Mouse (Mus musculus) CH12.LX (cell line): ENCODE data around the gene Smap1. TPM values are rescaled to one million over a fixed set of nuclear protein-coding genes. Genes with fewer than 3 reads are reported as not detected.

Source experiments
- DNase-seq: peaks from one replicate; pipeline ENCODE4 v3.0.0-alpha.2; 2013; ENCODE audit errors: extremely low read depth
- H3K27ac ChIP-seq: 2 replicates; pipeline ENCODE4 v1.5.1; 2012; ENCODE audit warnings: low read depth, mild to moderate bottlenecking, control low read depth, moderate library complexity; ENCODE audit not compliant: insufficient read depth
- H3K27me3 ChIP-seq: replicated peaks from 2 replicates; pipeline ENCODE3; 2012; ENCODE audit warnings: inconsistent platforms
- H3K36me3 ChIP-seq, 2 experiments: replicated peaks in 1 of 2; 2 replicates each; pipeline versions ENCODE3 to v1.6.1; 2012; ENCODE audit warnings: inconsistent platforms in 1 of 2, low read length in 1 of 2, mild to moderate bottlenecking in 1 of 2, mixed read lengths in 1 of 2, moderate library complexity in 1 of 2; ENCODE audit not compliant: control insufficient read depth in 1 of 2, insufficient read depth in 1 of 2
- H3K4me1 ChIP-seq, 2 experiments: 2 replicates each; pipeline ENCODE4 v1.6.1; 2012; ENCODE audit warnings: inconsistent platforms in 1 of 2, moderate library complexity in 1 of 2; ENCODE audit not compliant: insufficient read depth in 2 of 2, control insufficient read depth in 1 of 2
- H3K4me2 ChIP-seq: 2 replicates; pipeline ENCODE4 v1.6.1; 2012; ENCODE audit warnings: low read depth, mild to moderate bottlenecking, control low read depth; ENCODE audit not compliant: poor library complexity, insufficient read depth, severe bottlenecking
- H3K4me3 ChIP-seq, 3 experiments: fragments of 150-350 bp in 1 of 3; sonication (generic) in 1 of 3; replicated peaks in 1 of 3; 2 replicates each; pipeline versions ENCODE3 to v1.5.1; 2011 to 2012; ENCODE audit warnings: low read depth in 2 of 3, low read length in 2 of 3, mild to moderate bottlenecking in 2 of 3, moderate library complexity in 2 of 3, control low read depth in 1 of 3, improper control_type of control experiment in 1 of 3, inconsistent platforms in 1 of 3, mixed read lengths in 1 of 3; ENCODE audit not compliant: poor library complexity in 1 of 3
- H3K79me2 ChIP-seq: replicated peaks from 2 replicates; pipeline ENCODE4 v1.6.1; 2012; ENCODE audit warnings: mild to moderate bottlenecking, moderate library complexity; ENCODE audit not compliant: control insufficient read depth, poor library complexity, insufficient read depth, severe bottlenecking; ENCODE audit errors: extremely low read depth
- H3K9ac ChIP-seq: 2 replicates; pipeline ENCODE4 v1.6.1; 2012; ENCODE audit warnings: low read depth, mild to moderate bottlenecking, control low read depth, moderate library complexity; ENCODE audit not compliant: insufficient read depth
- H3K9me3 ChIP-seq: replicated peaks from 2 replicates; pipeline ENCODE3; 2012; ENCODE audit warnings: low read length, inconsistent platforms, mixed read lengths
- CHD2 ChIP-seq: IDR thresholded peaks from 2 replicates; pipeline ENCODE4 v1.6.1; 2011; ENCODE audit warnings: low read length, improper control_type of control experiment
- CTCF ChIP-seq, 2 experiments: IDR thresholded peaks in 1 of 2; conservative IDR thresholded peaks in 1 of 2; 2 replicates each; pipeline ENCODE4 v1.5.1; 2011 to 2012; ENCODE audit warnings: low read depth in 2 of 2, low read length in 2 of 2, improper control_type of control experiment in 1 of 2, inconsistent platforms in 1 of 2, mild to moderate bottlenecking in 1 of 2, moderate library complexity in 1 of 2
- E2F4 ChIP-seq: IDR thresholded peaks from 2 replicates; pipeline ENCODE4 v1.6.1; 2011; ENCODE audit warnings: low read depth, low read length, improper control_type of control experiment; ENCODE audit not compliant: insufficient replicate concordance
- ELF1 ChIP-seq: IDR thresholded peaks from 2 replicates; pipeline ENCODE4 v1.6.1; 2014; ENCODE audit warnings: low read depth, mild to moderate bottlenecking, inconsistent platforms, low read length, improper control_type of control experiment
- GABPA ChIP-seq: IDR thresholded peaks from 2 replicates; pipeline ENCODE4 v1.6.1; 2012; ENCODE audit warnings: low read depth, low read length, improper control_type of control experiment, inconsistent platforms; ENCODE audit not compliant: insufficient replicate concordance
- IRF4 ChIP-seq: IDR thresholded peaks from 2 replicates; pipeline ENCODE4 v1.6.1; 2014; ENCODE audit warnings: low read depth, mild to moderate bottlenecking, inconsistent platforms, low read length, improper control_type of control experiment
- JUND ChIP-seq: conservative IDR thresholded peaks from 2 replicates; pipeline ENCODE4 v1.6.1; 2011; ENCODE audit warnings: low read depth, low read length, improper control_type of control experiment
- MAZ ChIP-seq: IDR thresholded peaks from 2 replicates; pipeline ENCODE4 v1.6.1; 2012; ENCODE audit warnings: low read depth, mild to moderate bottlenecking, inconsistent platforms, low read length, improper control_type of control experiment, moderate library complexity
- MEF2A ChIP-seq: IDR thresholded peaks from 2 replicates; pipeline ENCODE4 v1.6.1; 2014; ENCODE audit warnings: low read depth, mild to moderate bottlenecking, inconsistent platforms, low read length, improper control_type of control experiment, borderline replicate concordance
- NELFE ChIP-seq: IDR thresholded peaks from 2 replicates; pipeline ENCODE4 v1.6.1; 2011; ENCODE audit warnings: low read depth, low read length, improper control_type of control experiment
- NRF1 ChIP-seq: IDR thresholded peaks from 2 replicates; pipeline ENCODE4 v1.6.1; 2014; ENCODE audit warnings: low read depth, mild to moderate bottlenecking, inconsistent platforms, low read length, improper control_type of control experiment, moderate library complexity
- PAX5 ChIP-seq: IDR thresholded peaks from 2 replicates; pipeline ENCODE4 v1.6.1; 2012; ENCODE audit warnings: low read length, inconsistent platforms, mixed read lengths
- POLR2A ChIP-seq: IDR thresholded peaks from 2 replicates; pipeline ENCODE4 v1.6.1; 2011; ENCODE audit warnings: low read depth, mild to moderate bottlenecking, improper control_type of control experiment, low read length
- RAD21 ChIP-seq: IDR thresholded peaks from 2 replicates; pipeline ENCODE4 v1.6.1; 2011; ENCODE audit warnings: low read depth, mild to moderate bottlenecking, low read length, improper control_type of control experiment, moderate library complexity
- RCOR1 ChIP-seq: conservative IDR thresholded peaks from 2 replicates; pipeline ENCODE4 v1.6.1; 2012; ENCODE audit warnings: low read depth, mild to moderate bottlenecking, inconsistent platforms, low read length, improper control_type of control experiment
- SIN3A ChIP-seq: IDR thresholded peaks from 2 replicates; pipeline ENCODE4 v1.6.1; 2012; ENCODE audit warnings: low read length, improper control_type of control experiment, inconsistent platforms
- SMC3 ChIP-seq: IDR thresholded peaks from 2 replicates; pipeline ENCODE4 v1.6.1; 2011; ENCODE audit warnings: low read depth, low read length, improper control_type of control experiment
- TBP ChIP-seq: conservative IDR thresholded peaks from 2 replicates; pipeline ENCODE4 v1.6.1; 2011; ENCODE audit warnings: low read depth, low read length, improper control_type of control experiment
- TCF12 ChIP-seq: IDR thresholded peaks from 2 replicates; pipeline ENCODE4 v1.6.1; 2014; ENCODE audit warnings: low read depth, mild to moderate bottlenecking, inconsistent platforms, low read length, improper control_type of control experiment
- UBTF ChIP-seq: IDR thresholded peaks from 2 replicates; pipeline ENCODE4 v1.6.1; 2012; ENCODE audit warnings: low read depth, mild to moderate bottlenecking, inconsistent platforms, low read length, improper control_type of control experiment, moderate library complexity
- USF1 ChIP-seq: IDR thresholded peaks from 2 replicates; pipeline ENCODE4 v1.6.1; 2014; ENCODE audit warnings: low read depth, mild to moderate bottlenecking, inconsistent platforms, low read length, improper control_type of control experiment
- USF2 ChIP-seq: conservative IDR thresholded peaks from 2 replicates; pipeline ENCODE4 v1.6.1; 2011; ENCODE audit warnings: low read depth, low read length, improper control_type of control experiment
- ZC3H11A ChIP-seq: IDR thresholded peaks from 2 replicates; pipeline ENCODE4 v1.6.1; 2012; ENCODE audit warnings: low read depth, mild to moderate bottlenecking, inconsistent platforms, low read length, improper control_type of control experiment
- ZMIZ1 ChIP-seq: IDR thresholded peaks from 2 replicates; pipeline ENCODE4 v1.6.1; 2012; ENCODE audit warnings: low read depth, mild to moderate bottlenecking, inconsistent platforms, low read length, improper control_type of control experiment
- ZNF384 ChIP-seq: IDR thresholded peaks from 2 replicates; pipeline ENCODE4 v1.6.1; 2012; ENCODE audit warnings: low read depth, low read length, improper control_type of control experiment, inconsistent platforms
- dilution Hi-C: fragments of 300-500 bp; cut with MboI; formaldehyde crosslinking; loops from 2 replicates; pipeline ENCODE4 v1.14.3; 2020; ENCODE audit warnings: low sequenced_read_pairs; ENCODE audit not compliant: extremely low pct_unique_long_range_greater_than_20kb, extremely low pct_ligation_motif_present
- in situ Hi-C: fragments of 300-500 bp; cut with MboI; formaldehyde crosslinking; loops from 3 replicates; pipeline ENCODE4 v1.14.3; 2019; ENCODE audit warnings: low sequenced_read_pairs, low pct_ligation_motif_present, low pct_unique_long_range_greater_than_20kb, mixed read lengths
- polyA plus RNA-seq: library from polyadenylated mRNA; unstranded; fragments of >175 nt; gene quantifications from 2 replicates; pipeline ENCODE4 v1.2.1, GENCODE M21; 2012; ENCODE audit warnings: low read depth; ENCODE audit not compliant: insufficient read length
- total RNA-seq, 2 experiments: library from RNA; depleted of rRNA; stranded (reverse); fragments of 300-350 nt in 1 of 2; fragments of >200 nt in 1 of 2; gene quantifications; 2 replicates each; pipeline ENCODE4 v1.2.3; 2012 to 2014

The Smap1 gene
- total and polyA plus RNA-seq, 3 experiments: 22.3 to 60.5 (median 37.0) TPM

DNA sequence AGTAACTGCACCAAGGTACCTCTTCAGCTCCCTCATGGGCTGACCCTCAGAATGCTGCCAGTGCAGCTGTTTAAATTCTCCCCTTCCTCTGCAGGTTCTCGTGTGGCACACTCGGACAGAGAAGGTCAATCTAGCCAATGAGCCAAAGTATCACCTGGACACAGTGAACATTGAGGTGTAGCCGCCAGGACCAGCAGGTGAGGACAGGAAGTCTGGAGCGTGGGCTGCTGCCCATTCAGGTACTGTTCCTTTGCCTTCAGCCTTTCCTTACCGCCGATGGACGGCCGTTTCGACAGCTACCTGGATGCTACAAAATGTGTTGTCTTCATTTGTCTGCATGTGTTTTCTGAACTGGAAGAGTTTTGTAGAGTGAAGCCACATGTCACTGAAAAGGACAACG is 77.1 kb downstream of the Smap1 start:
- no peak overlapping the region for H3K4me3 ChIP-seq
- dilution Hi-C loops: no loop called here
- TF ChIP-seq CHD2 (no peak), USF2 (no peak), RAD21 (no peak), SMC3 (no peak), ZC3H11A (no peak), ZNF384 (no peak), JUND (no peak), MEF2A (no peak), NELFE (no peak), IRF4 (no peak), USF1 (no peak), TBP (no peak), CTCF (conservative IDR thresholded peaks at IDR 0.05 in 1 of 2, IDR thresholded peaks at IDR 0.05 in 1 of 2; ENCODE audit: low read depth in 2 of 2, low read length in 2 of 2) (no peak), PAX5 (no peak), POLR2A (no peak), RCOR1 (no peak), ELF1 (no peak), SIN3A (no peak), ZMIZ1 (no peak), E2F4 (no peak)
- H3K9me3 ChIP-seq: no peaks in the 10 kb centered on the region
- no peak overlapping the region for H3K9ac ChIP-seq
- no peak overlapping the region for H3K4me2 ChIP-seq
- peaks cover 34 to 69% of the 10 kb centered on the region in 2 experiments for H3K36me3 ChIP-seq
- no peak for DNase-seq
- peaks cover 5 to 20% of the 10 kb centered on the region in 2 experiments for H3K4me1 ChIP-seq
- in situ Hi-C loops: no loop called here
- no peak overlapping the region for H3K27ac ChIP-seq
- no peaks in the 10 kb centered on the region for H3K27me3 ChIP-seq
- H3K79me2 ChIP-seq: no peaks in the 10 kb centered on the region

DNA sequence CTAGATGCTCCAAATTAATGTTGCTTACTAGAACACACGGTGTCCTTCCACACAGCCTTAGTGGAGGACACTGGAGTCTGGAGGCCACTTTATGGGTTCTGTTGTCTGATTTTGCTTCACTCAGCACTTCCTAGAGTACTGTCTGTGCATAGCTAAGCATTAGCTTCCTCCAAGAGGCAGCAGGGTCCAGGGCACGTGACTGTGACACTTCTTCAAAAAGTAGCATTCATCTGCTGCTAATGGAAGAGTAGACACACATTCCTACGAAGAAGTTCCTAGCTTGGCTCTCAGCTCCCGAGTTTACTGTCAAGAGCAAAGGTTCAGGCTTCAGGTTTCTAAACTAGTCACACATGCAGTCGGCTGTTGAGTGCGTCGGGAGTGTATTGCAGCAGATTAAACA is 78.3 kb downstream of the Smap1 start:
- Histone ChIP-seq H3K9ac (no peak overlapping the region), H3K79me2 (no peaks in the 10 kb centered on the region), H3K4me2 (no peak overlapping the region), H3K36me3 (peaks cover 31 to 65% of the 10 kb centered on the region in 2 experiments), H3K4me1 (peaks cover 5 to 20% of the 10 kb centered on the region in 2 experiments), H3K9me3 (no peaks in the 10 kb centered on the region), H3K4me3 (no peak overlapping the region), H3K27ac (no peak overlapping the region), H3K27me3 (no peaks in the 10 kb centered on the region)
- DNase-seq: no peak
- TF ChIP-seq JUND: no peak
- TF ChIP-seq SIN3A: no peak
- no peak for TF ChIP-seq GABPA
- TF ChIP-seq ZMIZ1: no peak
- TF ChIP-seq NRF1: no peak
- TF ChIP-seq UBTF: no peak
- TF ChIP-seq USF2: no peak
- TF ChIP-seq MAZ: no peak
- no peak for TF ChIP-seq ZC3H11A
- no peak for TF ChIP-seq POLR2A
- TF ChIP-seq TCF12: no peak
- in situ Hi-C loops: no loop called here
- dilution Hi-C loops: no loop called here
